Mouse (Mus musculus) kidney, postnatal 36 days (tissue): ENCODE data around the gene Prrc2b.

Source experiments
- DNase-seq, 2 experiments: peaks; one replicate each; pipeline ENCODE4 v3.0.0; 2021 to 2022; ENCODE audit warnings: mixed read lengths in 2 of 2

Gene Prrc2b

DNA sequence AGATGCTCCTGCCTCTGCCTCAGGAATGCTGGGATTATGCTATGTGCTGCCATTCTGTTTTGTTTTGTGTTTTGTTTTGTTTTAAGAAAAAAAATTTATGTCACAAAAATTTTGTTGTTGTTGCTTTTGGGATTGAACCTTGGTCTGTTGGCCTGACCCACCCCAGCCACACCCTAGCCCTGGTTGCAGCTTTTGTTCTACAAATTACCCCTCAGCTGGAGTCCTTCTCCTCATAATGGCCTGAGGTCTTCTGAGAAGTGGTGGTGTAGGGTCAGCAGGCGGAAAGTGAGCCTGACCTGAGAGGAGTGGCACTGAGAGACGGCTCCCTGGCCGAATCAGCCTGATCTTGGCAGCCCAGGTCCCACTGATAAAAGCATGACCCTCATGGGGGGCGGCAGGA is 11.8 kb downstream of the Prrc2b start:
- DNase-seq: no peak

DNA sequence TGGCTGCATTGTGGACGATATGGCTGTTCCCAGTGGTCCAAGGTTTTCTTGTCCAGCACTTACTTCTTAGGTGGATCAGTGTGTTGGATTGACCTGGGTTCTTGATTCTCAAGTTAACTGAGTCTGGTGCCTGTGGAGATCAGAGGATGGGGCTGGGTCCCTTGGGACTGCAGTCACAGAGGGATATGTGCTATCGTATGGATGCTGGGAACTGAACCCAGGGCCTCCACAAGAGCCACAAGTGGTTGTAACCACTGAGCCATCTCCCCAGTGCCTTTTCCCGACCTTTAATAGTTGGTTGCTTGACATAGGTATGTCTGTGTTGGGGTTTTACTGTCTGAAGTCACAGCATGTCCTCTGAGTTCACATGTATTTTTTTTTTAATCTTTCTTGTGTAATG is 12.2 kb downstream of the Prrc2b start:
- DNase-seq: no peak

GRCm38 (mm10) chr2:32164503-32164902 is 13.6 kb downstream of the Prrc2b start:
- no peak for DNase-seq

DNA sequence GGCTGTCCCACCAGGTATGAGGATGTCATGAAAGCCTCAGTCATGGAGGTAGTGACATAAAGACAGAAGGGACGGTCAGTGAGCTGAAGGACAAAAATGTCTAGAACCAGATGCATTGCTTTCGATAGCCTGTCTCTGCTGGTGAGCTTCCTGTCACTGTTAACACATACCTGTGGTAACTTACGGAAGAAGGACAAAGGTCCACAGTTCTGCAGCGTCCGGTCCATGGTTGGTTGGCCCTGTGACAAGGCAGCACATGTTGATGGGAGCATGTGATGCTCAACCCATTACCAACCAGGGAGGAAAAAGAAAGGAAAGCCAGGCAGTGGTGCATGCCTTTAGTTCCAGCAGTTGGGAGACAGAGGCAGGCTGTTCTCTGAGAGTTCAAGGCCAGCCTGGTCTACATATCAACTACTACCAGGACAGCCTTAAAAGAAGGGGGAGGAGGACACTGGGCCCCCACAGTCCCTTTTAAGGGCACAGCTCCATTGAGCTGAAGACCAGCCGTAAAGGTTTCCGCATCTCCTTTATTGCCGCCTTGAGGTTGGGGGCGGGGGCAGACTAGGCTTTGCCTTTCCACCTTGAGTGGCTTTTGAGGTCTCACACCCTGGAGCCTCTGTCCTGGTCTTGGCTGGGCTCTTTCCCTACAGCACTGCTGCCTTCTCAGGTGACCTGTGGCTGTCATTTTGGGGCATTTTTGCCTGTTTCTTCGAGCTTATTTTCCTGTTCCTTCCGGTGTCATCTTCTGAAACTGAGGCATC is 14.3 kb downstream of the Prrc2b start:
- DNase-seq: peak; percentile 76 to 79

DNA sequence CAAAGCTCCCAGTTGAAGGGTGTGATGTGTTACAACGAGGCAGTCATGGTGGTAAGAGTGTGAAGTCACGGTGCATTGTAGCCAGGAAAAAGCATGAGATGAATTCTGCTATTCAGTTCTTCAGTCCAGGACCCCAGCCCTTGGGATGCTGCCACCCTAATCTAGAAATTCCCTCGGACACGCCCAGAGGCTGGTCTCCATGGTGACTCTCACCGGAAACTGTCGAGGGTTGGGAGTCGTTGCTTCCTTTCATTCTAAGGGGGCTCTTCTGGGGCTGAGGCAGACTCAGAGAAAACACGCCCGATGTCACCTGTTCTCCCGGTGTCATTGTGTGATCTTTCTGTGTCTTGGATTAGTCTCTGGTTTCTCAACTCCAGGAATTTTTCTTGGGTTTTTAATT is 15.7 kb downstream of the Prrc2b start:
- no peak for DNase-seq

DNA sequence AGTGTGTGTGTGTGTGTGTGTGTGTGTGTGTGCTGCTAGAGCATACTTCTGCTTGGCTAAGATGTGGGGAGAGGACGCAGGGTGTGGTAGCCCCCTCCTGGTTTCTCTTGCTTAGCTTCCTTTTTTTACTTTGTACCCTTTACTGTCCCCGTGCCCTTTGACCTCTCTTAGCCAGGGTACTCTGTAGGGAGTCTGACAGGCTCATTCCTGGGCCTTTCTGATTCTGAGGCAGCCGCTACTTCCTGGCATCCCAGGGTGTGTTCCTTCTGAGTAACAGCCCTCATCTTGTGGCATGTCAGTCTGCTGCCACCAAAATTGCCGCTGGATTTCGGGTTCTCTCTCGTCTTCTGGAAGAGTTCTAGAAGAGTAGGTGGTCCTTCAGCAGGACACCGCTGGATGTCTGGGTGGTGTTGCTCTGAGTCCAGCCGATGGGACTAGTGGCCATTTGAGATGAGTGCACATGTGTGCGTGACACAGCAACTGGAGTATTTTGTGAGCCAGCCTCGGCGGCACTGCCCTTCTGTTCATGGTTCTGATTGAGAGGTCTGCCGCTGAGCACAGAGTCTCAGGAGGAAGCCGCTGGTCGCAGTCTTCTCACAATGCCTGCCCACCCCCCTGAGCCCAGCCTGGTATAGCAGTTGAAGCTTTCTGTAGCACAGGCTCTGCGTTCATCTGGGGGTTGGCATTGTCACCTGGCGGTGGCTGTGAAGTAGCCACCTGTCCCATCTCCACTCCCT is 16.3 kb downstream of the Prrc2b start:
- no peak for DNase-seq

DNA sequence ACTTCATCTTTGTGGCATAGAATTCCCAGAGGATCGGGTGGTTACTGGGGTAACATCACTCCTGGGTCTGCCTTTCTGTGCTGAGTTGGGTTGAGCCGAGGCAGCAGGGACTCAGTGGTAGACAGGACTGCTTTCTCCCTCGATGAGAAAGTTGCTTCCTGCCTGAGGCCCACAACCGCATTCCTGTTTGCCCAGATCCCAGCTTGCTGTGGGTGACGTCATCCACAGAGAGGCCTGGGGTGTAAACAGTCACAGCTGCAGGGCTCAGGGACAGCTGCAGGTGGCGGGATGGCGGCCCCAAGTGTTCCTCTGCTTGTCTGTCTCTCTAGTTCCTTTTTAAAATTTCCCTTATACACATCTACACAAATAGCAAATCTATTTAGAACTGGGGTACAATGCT is 16.9 kb downstream of the Prrc2b start:
- peak; percentile 66 to 74 for DNase-seq

DNA sequence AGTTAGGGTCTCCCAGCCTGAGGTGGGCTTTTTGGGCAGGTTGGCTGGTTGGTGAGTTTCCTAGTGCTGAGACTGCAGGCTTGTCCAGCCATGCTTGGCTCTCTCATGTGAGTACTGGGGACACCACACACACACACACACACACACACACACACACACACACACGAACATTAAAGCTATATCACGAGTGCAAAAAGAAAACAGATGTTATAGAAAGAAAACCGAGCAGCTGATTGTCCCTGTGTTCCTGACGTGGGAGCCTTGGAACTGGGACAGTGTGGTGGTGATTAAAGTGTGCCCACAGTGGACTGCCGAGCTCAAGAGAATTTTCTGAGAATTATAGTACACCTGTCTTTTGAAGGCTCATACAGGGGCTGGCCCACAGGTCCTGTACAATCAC is 18.4 kb downstream of the Prrc2b start:
- no peak for DNase-seq

DNA sequence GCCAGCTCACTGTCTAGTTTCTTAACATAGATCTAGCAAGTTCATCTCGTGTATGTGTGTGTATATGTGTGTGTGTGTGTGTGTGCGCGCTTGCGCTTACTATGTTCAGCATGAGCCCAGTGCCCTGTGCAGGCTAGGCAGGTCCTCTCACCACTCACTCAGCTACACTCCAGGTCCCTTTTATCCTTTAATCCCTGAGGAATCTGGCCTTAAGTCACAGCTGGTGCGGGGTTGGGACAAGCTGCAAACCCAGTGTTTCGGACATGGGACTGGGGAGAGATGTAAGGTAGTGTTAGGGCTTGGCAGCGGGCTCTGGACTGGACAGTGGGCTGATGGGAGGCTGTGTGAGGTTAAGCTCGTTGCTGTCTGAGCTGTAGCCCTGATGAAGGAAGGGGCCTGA is 19.1 kb downstream of the Prrc2b start:
- no peak for DNase-seq

DNA sequence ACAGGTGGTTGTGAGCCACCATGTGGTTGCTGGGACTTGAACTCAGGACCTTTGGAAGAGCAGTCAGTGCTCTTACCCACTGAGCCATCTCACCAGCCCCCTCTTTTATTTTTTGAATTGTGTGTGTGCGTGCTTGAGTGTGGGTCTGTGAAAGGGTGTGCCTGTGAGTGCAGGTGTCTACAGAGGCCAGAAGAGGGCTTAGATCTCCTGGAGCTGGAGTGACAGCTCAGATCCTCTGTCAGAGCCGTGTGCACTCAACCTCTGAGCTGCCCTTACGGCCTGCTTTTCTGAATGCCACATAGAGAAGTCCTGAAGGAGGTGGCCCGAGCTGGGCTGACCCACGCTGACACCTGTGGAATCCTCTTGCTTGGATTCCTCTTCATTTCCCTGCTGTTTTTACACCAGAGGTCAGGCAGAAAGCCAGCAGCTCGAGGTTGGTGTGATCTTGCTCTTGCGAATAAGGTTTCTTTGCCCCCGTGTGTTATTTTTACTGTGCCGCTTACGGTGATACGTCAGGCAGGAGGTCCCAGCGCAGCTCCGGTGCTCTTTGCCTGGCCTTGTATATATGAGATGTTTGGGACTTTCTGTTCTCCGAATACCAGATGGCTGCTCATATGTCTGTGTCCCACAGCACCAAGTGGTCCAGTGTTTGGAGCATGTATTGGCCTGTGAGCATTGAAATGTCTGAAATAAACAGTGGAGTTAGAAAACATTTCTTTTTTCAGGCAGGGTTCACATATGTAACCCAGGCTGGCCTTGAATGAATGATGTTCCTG is 21.0 kb downstream of the Prrc2b start:
- DNase-seq: no peak

DNA sequence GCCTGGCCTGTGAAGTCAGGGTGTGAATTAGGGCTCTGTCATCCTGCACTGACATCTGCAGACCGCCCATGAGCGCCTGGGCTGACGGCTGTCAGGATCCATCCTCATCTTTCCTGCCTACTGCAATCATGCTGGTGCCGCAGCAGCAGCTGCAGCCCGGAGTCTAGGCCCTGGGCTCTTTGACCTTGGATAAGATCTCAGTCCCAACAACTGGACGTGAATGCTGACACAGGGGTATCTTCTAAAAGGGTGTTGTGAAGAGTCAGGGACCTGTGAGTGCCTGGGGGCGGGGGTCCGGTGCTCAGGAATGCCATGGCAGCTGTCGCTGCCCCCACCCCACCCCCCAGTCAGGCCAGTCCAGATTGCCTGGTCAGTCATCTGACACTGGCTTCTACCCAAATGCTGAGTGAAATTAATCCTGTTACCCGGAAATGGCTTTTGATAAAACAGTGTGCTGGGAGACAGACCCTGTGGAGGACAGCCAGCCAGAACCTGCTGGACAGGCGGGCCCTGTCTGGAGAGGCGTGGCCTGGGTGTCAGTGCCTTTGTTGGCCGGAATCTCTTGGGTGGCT is 23.4 kb downstream of the Prrc2b start:
- peak; percentile 86 to 93 for DNase-seq

DNA sequence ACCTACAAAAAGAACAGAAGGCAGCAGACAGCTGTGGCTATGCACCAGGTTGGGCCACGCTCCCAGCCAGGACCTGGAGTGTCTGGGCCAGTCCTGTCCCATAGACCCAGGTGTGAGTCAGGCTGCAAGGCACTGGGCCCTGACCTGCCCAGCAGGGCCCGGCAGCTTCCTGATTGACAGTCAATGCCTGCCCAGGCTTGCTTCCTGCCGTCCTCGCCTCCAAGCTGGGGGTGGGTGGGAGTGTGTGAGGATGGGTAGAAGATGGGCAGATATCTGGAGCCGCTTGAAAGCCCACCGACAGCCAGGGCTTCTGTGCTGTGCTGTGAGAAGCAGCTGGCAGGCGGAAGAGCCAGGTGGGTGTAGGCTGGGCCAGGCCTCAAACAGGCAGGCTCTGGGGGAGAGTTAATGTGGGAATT is 24.2 kb downstream of the Prrc2b start:
- peak in 1 of 2 experiments; percentile 61 for DNase-seq

DNA sequence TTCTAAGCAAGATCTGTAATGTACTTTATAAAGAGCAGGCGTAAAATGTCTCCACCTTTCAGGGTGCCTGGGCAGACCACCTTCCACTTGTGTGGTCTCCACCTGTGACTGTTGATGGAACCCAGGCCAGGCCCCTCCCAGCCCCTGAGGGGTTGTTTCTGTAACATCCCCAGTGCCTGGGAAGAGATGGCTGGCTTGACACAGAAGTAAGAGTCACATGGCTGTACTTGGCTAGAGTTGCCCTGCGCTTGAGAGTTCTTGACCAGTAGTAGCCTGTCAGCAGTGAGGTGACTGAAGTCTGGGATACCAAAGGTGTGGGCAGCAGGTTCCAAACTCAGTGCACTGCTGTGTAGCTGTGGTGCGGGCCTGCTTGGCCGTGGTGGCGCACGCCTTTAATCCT is 24.6 kb downstream of the Prrc2b start:
- DNase-seq: peak; percentile 32 to 49

GRCm38 (mm10) chr2:32176848-32177247 is 26.0 kb downstream of the Prrc2b start:
- peak in 1 of 2 experiments; percentile 57 for DNase-seq

DNA sequence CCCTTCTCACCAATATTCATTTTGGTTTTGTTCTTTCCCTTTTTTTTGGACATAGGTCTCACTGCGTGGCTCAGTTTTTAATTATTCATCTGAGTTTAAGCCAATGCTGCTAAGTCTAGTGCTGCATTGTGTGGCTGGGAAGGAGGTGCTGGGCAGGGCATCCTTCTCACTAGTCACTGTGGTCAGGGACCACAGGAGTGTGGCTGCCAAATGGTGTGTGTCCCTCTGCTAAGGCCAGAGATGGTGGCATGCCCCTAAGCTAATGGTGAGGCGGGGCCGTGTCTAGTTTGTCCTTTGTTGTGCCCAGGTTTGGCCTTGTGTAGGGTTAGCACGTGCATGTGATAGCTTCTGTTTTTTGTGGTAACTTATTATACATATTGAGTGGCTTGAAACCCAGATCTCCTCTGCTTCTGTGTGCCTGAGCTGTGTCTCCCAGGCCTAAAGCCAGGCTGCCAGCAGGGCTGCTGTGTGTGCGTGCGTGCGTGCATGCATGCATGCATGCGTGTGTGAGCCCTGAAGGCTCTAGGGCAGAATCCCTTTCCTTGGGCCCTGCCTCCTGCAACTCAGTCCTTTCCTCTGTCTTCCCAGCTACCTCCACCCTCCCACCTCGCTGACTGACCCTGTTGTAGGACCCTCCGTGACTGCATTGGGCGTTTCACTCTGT is 26.6 kb downstream of the Prrc2b start:
- no peak for DNase-seq

- DNase-seq: peak in 1 of 2 experiments; percentile 37
Measured at GRCm38 (mm10) chr2:32179363-32179762, 28.5 kb downstream of the Prrc2b start.

DNA sequence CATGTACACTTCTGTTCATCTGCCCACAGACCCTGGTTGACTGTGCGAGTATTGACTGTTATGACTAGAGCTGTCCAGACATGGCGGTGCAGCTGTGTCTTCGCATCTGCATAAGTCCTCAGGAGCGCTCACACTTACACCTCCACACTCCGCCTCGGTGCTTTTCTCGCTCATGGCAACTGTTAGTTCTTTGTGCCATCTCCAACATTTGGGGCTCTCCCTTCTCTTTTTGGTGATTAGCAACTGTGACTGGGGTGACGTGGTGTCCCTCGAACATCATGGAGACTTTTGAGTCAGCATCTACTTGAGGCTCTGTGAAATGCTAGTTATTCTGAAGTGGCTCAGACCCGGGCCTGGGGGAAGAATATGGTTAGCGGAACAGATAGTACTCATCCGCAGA is 29.2 kb downstream of the Prrc2b start:
- DNase-seq: no peak

- no peak for DNase-seq
Measured at GRCm38 (mm10) chr2:32181364-32181763, 30.5 kb downstream of the Prrc2b start.

DNA sequence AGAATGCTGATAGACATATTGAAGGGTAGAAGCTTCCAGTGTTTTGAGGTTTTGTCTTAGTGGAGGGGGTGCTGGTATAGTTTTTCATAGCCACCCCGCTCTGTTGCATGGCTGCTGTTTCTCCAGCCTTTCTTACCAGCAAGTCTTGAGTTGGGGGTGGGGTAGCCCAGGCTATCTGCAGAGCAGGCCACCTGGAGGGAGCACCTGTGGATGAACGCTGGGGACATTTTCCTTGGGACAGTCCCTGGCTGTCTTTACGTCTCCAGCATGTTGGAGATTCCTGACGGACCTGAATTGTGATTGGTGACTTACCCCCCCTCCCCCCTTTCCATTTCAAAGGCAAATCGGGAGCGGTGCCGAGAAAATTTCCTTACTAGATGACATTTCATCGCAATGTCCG is 31.2 kb downstream of the Prrc2b start:
- DNase-seq: no peak

DNA sequence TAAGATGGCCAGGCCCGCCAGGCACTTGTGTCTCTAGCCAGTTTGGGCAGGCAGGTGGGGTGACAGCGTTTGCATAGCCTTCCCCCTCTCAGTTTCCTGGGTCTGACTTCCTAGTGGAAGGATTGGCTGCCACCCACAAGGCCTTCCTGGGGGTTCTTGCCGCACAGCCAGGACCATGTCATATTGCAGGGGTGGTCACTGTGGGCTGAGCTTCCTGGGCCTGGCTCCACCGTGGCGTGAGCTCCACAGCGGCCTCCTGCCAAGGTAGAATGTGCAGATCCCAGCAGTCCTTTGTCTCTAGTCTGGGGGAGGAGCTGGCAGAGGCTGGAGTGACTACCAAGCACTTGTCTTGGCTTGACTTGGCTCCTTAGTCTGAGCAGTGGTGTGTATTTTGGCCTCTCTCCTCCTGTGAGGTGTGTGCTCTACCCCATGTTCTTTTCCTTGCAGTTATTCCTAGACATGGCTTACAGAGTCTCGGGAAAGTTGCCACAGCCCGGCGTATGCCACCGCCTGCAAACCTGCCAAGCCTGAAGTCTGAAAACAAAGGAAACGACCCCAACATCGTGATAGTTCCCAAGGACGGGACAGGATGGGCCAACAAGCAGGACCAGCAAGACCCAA is 31.9 kb downstream of the Prrc2b start:
- peak; percentile 81 to 86 for DNase-seq

- DNase-seq: no peak
Measured at GRCm38 (mm10) chr2:32187019-32187551, 36.2 kb downstream of the Prrc2b start.

DNA sequence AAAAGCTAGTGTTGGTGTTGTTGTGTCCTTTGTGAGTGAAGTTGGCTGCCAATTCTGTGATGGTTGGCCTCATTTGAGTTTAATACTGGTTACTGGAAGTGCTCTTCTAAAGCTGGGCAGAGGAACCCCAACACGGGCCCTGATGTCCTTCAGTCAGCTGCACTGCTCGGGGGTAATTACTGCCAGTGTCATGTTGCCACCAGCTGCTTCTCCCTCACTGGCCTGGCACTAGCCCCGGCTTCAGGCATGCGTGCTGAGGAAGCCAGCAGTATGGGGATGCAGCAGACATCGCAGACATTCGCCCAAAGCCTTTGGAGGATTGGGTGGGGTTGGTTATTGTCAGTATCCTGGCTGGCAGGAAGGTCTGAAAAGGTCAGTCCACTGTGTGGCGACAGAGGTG is 36.8 kb downstream of the Prrc2b start:
- DNase-seq: no peak
